Mouse (Mus musculus): ENCODE results near the gene Dynlt1f.
"Not testable (repeated sequence)": the region's sequence is repeated elsewhere in the genome, so short reads cannot be mapped to it uniquely, and the experiment has no call there.

DNA sequence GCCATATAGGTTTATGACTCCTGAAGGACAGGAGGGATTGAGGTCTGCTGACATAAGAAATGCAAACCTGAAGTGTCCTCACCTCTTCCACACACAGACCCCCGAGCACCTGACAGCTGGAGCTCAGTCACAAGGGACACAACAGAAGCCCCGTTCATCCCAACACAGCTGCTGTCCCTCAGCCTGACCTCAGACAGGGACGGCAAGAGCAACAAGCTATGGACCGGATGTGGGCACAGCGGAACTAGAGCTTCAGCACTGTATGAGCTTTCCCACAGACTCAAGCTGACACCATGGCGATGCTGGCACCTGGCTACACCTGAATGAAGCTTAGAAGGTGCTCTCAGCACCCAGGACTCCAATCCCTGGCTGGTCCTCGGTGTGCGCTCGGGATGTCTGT, 41.4 kb downstream of the Dynlt1f start:
- not testable (repeated sequence) for TF ChIP-seq CTCF (IDR thresholded peaks at IDR 0.05; ENCODE audit: low read depth); EP300 (optimal IDR thresholded peaks at IDR 0.05)

Measured in stomach, postnatal 0 days (tissue).